Mouse (Mus musculus): Measurements from ENCODE around the gene Rasal1. TPM values are rescaled to one million over a fixed set of nuclear protein-coding genes. Genes with fewer than 3 reads are reported as not detected.

Gene Rasal1
- polyA plus RNA-seq, 1 experiment: not detected

DNA sequence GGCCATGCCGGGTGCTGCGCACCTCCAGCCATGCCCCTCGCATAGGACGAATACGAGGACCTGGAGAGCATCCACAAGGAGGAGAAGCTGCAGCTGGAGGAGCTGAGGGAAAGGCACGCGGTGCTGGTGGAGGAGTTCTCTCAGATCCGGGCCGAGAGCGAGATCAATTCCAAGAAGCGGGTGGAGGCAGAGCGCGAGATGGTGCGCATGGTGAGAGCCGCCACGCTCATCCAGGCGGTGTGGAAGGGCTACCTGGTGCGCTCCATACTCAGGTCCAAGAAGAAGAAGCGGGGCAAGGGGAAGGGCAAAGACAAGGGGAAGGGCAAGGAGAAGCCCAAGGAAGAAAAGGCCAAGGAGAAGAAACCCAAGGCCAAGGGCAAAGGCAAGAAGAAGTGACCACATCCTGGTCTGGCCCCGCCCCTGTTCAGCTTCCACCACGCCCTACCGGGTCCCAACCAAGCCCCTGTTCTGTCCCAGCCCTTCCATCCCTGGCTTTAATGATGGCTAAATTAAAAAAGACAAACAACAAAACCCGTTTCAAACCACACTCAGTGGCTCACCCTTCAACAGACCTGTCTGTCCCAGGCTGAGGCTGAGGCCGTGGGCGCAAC lies 41.9 kb upstream of the Rasal1 start:
- H3K4me1 ChIP-seq (ENCODE audit: control insufficient read depth, insufficient read depth, low read length): peaks cover 20% of the 10 kb centered on the region
- WGBS: 78% methylated on average over 25 of the region's 25 CpGs
- H3K27ac ChIP-seq (ENCODE audit: insufficient read depth, low read depth, low read length): no peak overlapping the region
- H3K4me3 ChIP-seq (ENCODE audit: insufficient read depth, low read depth, low read length): no peak overlapping the region
- TF ChIP-seq POLR2A (IDR thresholded peaks at IDR 0.05; ENCODE audit: insufficient read depth, low read depth, low read length) (no peak), CTCF (IDR thresholded peaks at IDR 0.05; ENCODE audit: insufficient read depth, low read depth, low read length) (no peak)

DNA sequence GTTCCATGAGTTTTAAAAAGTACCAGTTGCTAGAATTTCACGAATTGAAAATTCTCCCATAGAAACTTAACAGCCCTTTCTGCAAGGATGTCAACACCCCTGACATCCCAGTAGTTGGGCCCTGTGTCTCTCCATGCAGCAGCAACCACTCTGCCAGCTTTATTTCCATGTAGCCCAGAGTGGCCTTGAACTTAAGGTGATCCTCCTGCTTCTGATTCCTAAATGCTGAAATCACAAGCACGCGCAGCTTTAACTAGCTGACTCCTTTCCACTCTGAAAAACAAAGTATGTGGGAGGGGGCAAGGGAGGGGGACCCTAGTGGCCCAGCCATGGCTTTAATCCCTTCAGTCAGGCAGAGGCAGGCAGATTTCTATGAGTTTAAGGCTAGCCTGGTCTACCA lies 41.3 kb upstream of the Rasal1 start:
- WGBS: 82% methylated on average over 3 of the region's 3 CpGs
- peaks cover 20% of the 10 kb centered on the region for H3K4me1 ChIP-seq (ENCODE audit: control insufficient read depth, insufficient read depth, low read length)
- H3K4me3 ChIP-seq (ENCODE audit: insufficient read depth, low read depth, low read length): no peak overlapping the region
- TF ChIP-seq CTCF (IDR thresholded peaks at IDR 0.05; ENCODE audit: insufficient read depth, low read depth, low read length) (no peak), POLR2A (IDR thresholded peaks at IDR 0.05; ENCODE audit: insufficient read depth, low read depth, low read length) (no peak)
- no peak overlapping the region for H3K27ac ChIP-seq (ENCODE audit: insufficient read depth, low read depth, low read length)

DNA sequence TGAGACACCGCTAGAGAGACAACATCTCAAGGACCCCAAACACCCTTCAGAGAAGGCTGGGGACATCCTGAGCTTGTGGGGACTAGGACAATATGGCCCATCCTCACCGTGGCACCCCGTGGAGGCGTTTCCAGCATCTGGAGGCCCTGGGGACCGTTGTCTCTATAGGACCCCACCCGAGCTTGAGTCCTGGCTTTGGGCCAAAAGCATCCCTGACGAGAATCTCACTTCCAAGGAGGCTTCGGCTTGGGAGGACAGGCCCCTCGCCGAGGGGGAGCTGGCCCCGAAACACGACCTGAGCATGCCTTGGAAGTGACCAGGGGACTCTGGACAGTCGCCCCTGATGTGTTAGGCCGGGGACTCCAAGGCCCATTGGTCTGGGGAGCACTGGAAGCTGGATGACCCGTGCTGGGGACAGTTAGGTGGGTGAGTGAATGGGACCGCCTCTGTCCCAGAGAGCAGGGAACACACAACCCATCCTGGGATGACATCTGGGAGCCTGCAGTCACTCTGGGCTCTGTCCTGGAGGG lies 39.3 kb upstream of the Rasal1 start:
- 70% methylated on average over 16 of the region's 16 CpGs for WGBS
- Histone ChIP-seq H3K27ac (ENCODE audit: insufficient read depth, low read depth, low read length) (no peak overlapping the region), H3K4me1 (ENCODE audit: control insufficient read depth, insufficient read depth, low read length) (peaks cover 24% of the 10 kb centered on the region), H3K4me3 (ENCODE audit: insufficient read depth, low read depth, low read length) (no peak overlapping the region)
- no peak for TF ChIP-seq POLR2A (IDR thresholded peaks at IDR 0.05; ENCODE audit: insufficient read depth, low read depth, low read length)
- TF ChIP-seq CTCF (IDR thresholded peaks at IDR 0.05; ENCODE audit: insufficient read depth, low read depth, low read length): no peak

DNA sequence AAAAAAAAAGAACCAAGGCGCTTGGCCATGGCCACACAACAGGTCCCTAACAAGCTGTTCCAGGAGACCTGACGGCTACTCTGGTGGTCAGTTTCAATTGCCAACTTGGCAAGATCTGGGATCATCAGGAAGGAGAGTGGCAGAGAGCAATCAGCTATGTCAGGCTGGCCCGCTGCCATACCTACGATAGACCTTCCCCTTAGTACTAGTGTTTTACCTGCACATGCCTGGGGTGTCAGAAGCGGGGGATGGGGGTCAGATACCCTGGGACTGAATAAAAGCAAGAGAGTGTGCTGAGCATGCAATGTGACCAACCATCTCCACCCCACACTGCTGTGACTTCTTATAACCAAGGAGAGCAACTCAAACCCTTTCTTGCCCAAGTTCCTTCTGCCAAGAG lies 37.7 kb upstream of the Rasal1 start:
- Histone ChIP-seq H3K4me3 (ENCODE audit: insufficient read depth, low read depth, low read length) (peak overlapping the region; percentile 61; the same call in 1 of the 2 replicates), H3K27ac (ENCODE audit: insufficient read depth, low read depth, low read length) (no peak overlapping the region), H3K4me1 (ENCODE audit: control insufficient read depth, insufficient read depth, low read length) (peaks cover 19% of the 10 kb centered on the region)
- no peak for TF ChIP-seq CTCF (IDR thresholded peaks at IDR 0.05; ENCODE audit: insufficient read depth, low read depth, low read length)
- no peak for TF ChIP-seq POLR2A (IDR thresholded peaks at IDR 0.05; ENCODE audit: insufficient read depth, low read depth, low read length)
- WGBS: 80% methylated on average over 5 of the region's 5 CpGs

DNA sequence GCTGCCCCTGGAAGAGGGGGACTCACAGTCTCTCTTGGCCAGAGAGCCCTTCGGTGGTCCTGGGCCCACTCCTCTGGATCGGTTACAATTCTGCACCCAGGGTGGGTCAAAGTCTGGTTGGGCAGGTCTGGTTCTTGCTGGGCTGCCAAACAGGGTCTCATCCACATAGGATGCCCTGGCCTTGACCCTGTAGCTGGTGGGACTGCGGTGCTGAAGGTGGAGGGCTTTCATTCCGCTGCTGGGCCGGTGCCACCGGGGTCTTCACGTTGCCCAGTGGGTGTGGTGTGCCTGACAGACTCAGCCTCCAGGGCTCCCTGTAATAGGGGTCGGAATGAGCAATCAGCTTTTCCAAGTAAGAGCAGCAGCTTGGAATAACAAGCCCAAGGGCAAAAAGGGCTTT lies 37.2 kb upstream of the Rasal1 start:
- Histone ChIP-seq H3K4me1 (ENCODE audit: control insufficient read depth, insufficient read depth, low read length) (peaks cover 19% of the 10 kb centered on the region), H3K27ac (ENCODE audit: insufficient read depth, low read depth, low read length) (no peak overlapping the region), H3K4me3 (ENCODE audit: insufficient read depth, low read depth, low read length) (peak overlapping the region; percentile 61)
- TF ChIP-seq POLR2A (IDR thresholded peaks at IDR 0.05; ENCODE audit: insufficient read depth, low read depth, low read length): no peak
- TF ChIP-seq CTCF (IDR thresholded peaks at IDR 0.05; ENCODE audit: insufficient read depth, low read depth, low read length): no peak
- 32% methylated on average over 8 of the region's 8 CpGs for WGBS

DNA sequence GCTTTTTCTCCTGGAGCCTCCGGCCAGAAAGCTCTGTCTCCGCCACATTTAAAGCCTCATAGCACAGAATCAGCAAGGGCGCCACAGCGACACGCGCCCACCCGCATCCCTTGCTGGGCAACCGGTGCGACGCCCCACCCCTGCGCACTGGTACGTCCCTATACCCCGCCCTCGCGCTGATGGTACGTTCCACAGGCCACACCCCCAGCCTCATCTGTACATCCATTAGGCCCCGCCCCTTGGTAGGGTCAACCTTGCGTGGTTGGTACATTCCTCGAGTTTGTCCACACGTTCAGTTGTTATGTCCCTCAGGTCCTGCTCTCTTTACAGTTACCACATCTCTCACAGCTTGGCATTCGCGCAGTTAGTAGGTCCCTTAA lies 36.2 kb upstream of the Rasal1 start, which contains the start of the genes Rita1 and Ddx54:
Gene Rita1, minus strand, starts transcription at position 148 of the 380 bp plus-strand sequence.
Gene Ddx54, plus strand, starts transcription at position 298 of the 380 bp plus-strand sequence.
- H3K4me1 ChIP-seq (ENCODE audit: control insufficient read depth, insufficient read depth, low read length): peaks cover 19% of the 10 kb centered on the region
- WGBS: under 1% methylated on average over 22 of the region's 22 CpGs

DNA sequence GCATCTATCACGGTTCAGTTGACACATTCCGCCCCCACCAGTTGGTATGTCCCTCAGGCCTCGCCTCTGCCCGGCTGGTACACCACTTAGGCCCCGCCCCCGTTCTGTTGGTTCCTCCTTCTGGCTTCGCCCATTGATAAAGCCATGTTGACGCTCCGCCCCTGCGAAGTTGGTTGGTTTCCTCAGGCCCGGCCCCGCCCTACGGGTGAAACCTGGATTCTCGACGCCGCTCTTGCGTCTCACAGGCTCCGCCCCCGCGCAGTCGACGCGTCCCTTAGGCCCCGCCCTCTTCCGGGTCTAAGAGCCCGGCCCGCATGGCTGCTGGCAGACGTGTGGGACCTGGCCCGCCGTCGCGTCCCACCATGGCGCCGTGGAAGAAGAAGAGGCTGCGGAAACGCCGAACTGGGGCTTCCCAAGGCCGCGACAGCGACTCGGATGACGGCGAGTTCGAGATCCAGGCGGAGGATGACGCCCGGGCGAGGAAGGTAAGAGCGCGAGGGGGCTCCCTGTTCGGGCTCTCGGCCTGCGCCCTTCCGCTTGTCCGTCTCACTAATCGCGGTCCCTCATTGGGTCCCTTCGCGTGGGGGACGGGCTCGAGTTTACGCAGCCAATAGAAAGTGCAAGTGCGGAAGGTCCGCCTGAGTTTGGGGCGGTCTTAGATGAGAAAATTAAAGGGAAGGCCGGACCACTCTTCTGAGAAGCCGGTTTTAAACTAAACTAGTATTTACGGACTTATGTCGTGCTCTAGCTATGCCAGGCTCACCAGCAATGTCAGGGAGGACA lies 35.6 kb upstream of the Rasal1 start:
- under 1% methylated on average over 68 of the region's 69 CpGs for WGBS
- Histone ChIP-seq H3K27ac (ENCODE audit: insufficient read depth, low read depth, low read length) (peak overlapping the region; percentile 99), H3K4me1 (ENCODE audit: control insufficient read depth, insufficient read depth, low read length) (peaks cover 19% of the 10 kb centered on the region), H3K4me3 (ENCODE audit: insufficient read depth, low read depth, low read length) (peak overlapping the region; percentile 72)
- no peak for TF ChIP-seq CTCF (IDR thresholded peaks at IDR 0.05; ENCODE audit: insufficient read depth, low read depth, low read length)
- TF ChIP-seq POLR2A (IDR thresholded peaks at IDR 0.05; ENCODE audit: insufficient read depth, low read depth, low read length): peak; percentile 83

More for the DNA sequence above, 36.2 kb upstream of the Rasal1 start, which contains the start of the genes Rita1 and Ddx54:
- peak within 1 kb of the TSS; percentile 99 for H3K27ac ChIP-seq (ENCODE audit: insufficient read depth, low read depth, low read length)
- TF ChIP-seq CTCF (IDR thresholded peaks at IDR 0.05; ENCODE audit: insufficient read depth, low read depth, low read length): no peak
- peak; percentile 73 for TF ChIP-seq POLR2A (IDR thresholded peaks at IDR 0.05; ENCODE audit: insufficient read depth, low read depth, low read length)
- peak within 1 kb of the TSS; percentile 72 for H3K4me3 ChIP-seq (ENCODE audit: insufficient read depth, low read depth, low read length)

DNA sequence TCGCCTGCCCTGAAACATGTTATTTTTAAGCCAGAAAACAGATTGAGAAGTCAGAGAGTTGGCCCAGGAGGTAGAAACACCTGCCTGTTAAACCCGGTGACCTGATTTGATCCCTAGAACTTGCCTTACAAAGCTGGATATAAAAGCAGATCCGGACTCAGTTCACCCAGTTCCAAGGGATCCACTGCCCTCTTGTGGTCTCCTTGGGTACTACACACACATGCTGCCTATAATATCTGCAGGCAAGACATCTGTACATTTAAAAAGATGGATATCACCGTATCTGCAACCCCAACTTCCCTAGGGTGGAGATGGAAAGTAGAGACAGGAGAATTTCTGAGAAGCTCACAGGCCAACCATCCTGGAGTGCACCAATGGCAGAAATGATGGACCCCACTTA lies 32.7 kb upstream of the Rasal1 start:
- peaks cover 14% of the 10 kb centered on the region for H3K4me1 ChIP-seq (ENCODE audit: control insufficient read depth, insufficient read depth, low read length)
- H3K4me3 ChIP-seq (ENCODE audit: insufficient read depth, low read depth, low read length): no peak overlapping the region
- TF ChIP-seq CTCF (IDR thresholded peaks at IDR 0.05; ENCODE audit: insufficient read depth, low read depth, low read length): no peak
- no peak for TF ChIP-seq POLR2A (IDR thresholded peaks at IDR 0.05; ENCODE audit: insufficient read depth, low read depth, low read length)
- WGBS: 96% methylated on average over 4 of the region's 4 CpGs
- no peak overlapping the region for H3K27ac ChIP-seq (ENCODE audit: insufficient read depth, low read depth, low read length)

DNA sequence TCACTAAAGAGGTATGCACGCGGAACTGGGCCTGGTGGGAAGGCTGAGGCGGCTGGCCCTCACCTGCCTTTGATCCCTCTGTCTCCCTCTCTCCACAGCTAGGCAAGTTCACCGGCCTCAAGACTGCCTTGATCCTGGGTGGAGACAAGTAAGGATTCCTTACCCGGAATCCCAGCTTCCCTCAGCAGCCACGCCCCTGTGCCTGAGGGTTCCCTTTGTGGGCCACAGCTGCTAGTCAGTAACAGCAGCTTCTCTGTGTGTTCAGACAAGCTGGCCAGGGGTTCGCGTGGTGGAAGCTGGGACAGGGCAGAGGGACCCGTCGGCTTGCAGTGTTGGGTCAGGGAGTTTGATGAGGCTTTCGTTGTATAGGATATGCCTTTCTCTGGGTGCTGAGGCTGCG lies 29.8 kb upstream of the Rasal1 start:
- Histone ChIP-seq H3K4me1 (ENCODE audit: control insufficient read depth, insufficient read depth, low read length) (peaks cover 18% of the 10 kb centered on the region), H3K27ac (ENCODE audit: insufficient read depth, low read depth, low read length) (no peak overlapping the region), H3K4me3 (ENCODE audit: insufficient read depth, low read depth, low read length) (no peak overlapping the region)
- 84% methylated on average over 12 of the region's 12 CpGs for WGBS
- no peak for TF ChIP-seq CTCF (IDR thresholded peaks at IDR 0.05; ENCODE audit: insufficient read depth, low read depth, low read length)
- no peak for TF ChIP-seq POLR2A (IDR thresholded peaks at IDR 0.05; ENCODE audit: insufficient read depth, low read depth, low read length)

All from olfactory bulb, adult 2 months (tissue).